Mouse (Mus musculus): Measurements from ENCODE around the gene Lrrc4c.
A peak's percentile ranks its signal among the peaks of the same experiment; 100 is the strongest.

Gene Lrrc4c

GRCm38 (mm10) chr2:96317387-96318299 lies at the start of gene Lrrc4c:
TSS of gene Lrrc4c (plus strand) at chr2:96318169.
- DNase-seq, result no peak

- DNase-seq, result no peak
Observed at GRCm38 (mm10) chr2:96275061-96275460, 42.9 kb upstream of the Lrrc4c start.

- no peak for DNase-seq
Observed at GRCm38 (mm10) chr2:96282926-96283325, 35.0 kb upstream of the Lrrc4c start.

- DNase-seq, result no peak
Observed at GRCm38 (mm10) chr2:96287512-96287911, 30.5 kb upstream of the Lrrc4c start.

- DNase-seq, result no peak
Observed at GRCm38 (mm10) chr2:96290541-96290940, 27.4 kb upstream of the Lrrc4c start.

GRCm38 (mm10) chr2:96315034-96315433 lies 2.9 kb upstream of the Lrrc4c start:
- DNase-seq, result no peak

GRCm38 (mm10) chr2:96316531-96316930 lies 1.4 kb upstream of the Lrrc4c start:
- DNase-seq, result no peak

- no peak for DNase-seq
Observed at GRCm38 (mm10) chr2:96318556-96318955, 587 bp downstream of the Lrrc4c start.

GRCm38 (mm10) chr2:96319201-96319600 lies 1.2 kb downstream of the Lrrc4c start:
- DNase-seq, result no peak

GRCm38 (mm10) chr2:96319649-96320048 lies 1.7 kb downstream of the Lrrc4c start:
- no peak for DNase-seq

- DNase-seq, result no peak
Observed at GRCm38 (mm10) chr2:96334652-96335051, 16.7 kb downstream of the Lrrc4c start.

- no peak for DNase-seq
Observed at GRCm38 (mm10) chr2:96337354-96337753, 19.4 kb downstream of the Lrrc4c start.

- no peak for DNase-seq
Observed at GRCm38 (mm10) chr2:96401186-96401811, 83.3 kb downstream of the Lrrc4c start.

- DNase-seq, result no peak
Observed at GRCm38 (mm10) chr2:96402514-96402913, 84.5 kb downstream of the Lrrc4c start.

- DNase-seq, result peak; percentile 80
Observed at GRCm38 (mm10) chr2:96406856-96407255, 88.9 kb downstream of the Lrrc4c start.

- no peak for DNase-seq
Observed at GRCm38 (mm10) chr2:96411182-96411581, 93.2 kb downstream of the Lrrc4c start.

- no peak for DNase-seq
Observed at GRCm38 (mm10) chr2:96461566-96461965, 143.6 kb downstream of the Lrrc4c start.

GRCm38 (mm10) chr2:96475674-96476073 lies 157.7 kb downstream of the Lrrc4c start:
- DNase-seq, result no peak

- DNase-seq, result no peak
Observed at GRCm38 (mm10) chr2:96499116-96499882, 181.3 kb downstream of the Lrrc4c start.

GRCm38 (mm10) chr2:96504140-96504539 lies 186.2 kb downstream of the Lrrc4c start:
- no peak for DNase-seq

GRCm38 (mm10) chr2:96505641-96506040 lies 187.7 kb downstream of the Lrrc4c start:
- DNase-seq, result no peak

GRCm38 (mm10) chr2:96508991-96509390 lies 191.0 kb downstream of the Lrrc4c start:
- no peak for DNase-seq

- no peak for DNase-seq
Observed at GRCm38 (mm10) chr2:96537469-96537868, 219.5 kb downstream of the Lrrc4c start.

All from kidney, adult 11 months (tissue).